Mouse (Mus musculus) right cerebral cortex, postnatal 36 days (tissue): Measurements from ENCODE around the gene Bri3bp.
A peak's percentile ranks its signal among the peaks of the same experiment; 100 is the strongest.
"Not testable (repeated sequence)": the region's sequence is repeated elsewhere in the genome, so short reads cannot be mapped to it uniquely, and the experiment has no call there.

Experiments used
- DNase-seq, 2 experiments: peaks; one replicate each; pipeline ENCODE4 v3.0.0; 2022; ENCODE audit warnings: low spot score in 2 of 2, mixed read lengths in 1 of 2

The Bri3bp gene

GRCm38 (mm10) chr5:125409348-125410090 lies 31.8 kb upstream of the Bri3bp start:
- DNase-seq: no peak

- DNase-seq: peak; percentile 52 to 54
Measured at GRCm38 (mm10) chr5:125411972-125412530, 29.3 kb upstream of the Bri3bp start.

- DNase-seq: not testable (repeated sequence)
Measured at GRCm38 (mm10) chr5:125412536-125412935, 28.8 kb upstream of the Bri3bp start.

- DNase-seq: no peak
Measured at GRCm38 (mm10) chr5:125413763-125414162, 27.6 kb upstream of the Bri3bp start.

GRCm38 (mm10) chr5:125416183-125416582 lies 25.2 kb upstream of the Bri3bp start:
- no peak for DNase-seq

- no peak for DNase-seq
Measured at GRCm38 (mm10) chr5:125418636-125419035, 22.7 kb upstream of the Bri3bp start.

- DNase-seq: no peak
Measured at GRCm38 (mm10) chr5:125419124-125419523, 22.2 kb upstream of the Bri3bp start.

GRCm38 (mm10) chr5:125425698-125426276 lies 15.6 kb upstream of the Bri3bp start:
- DNase-seq: no peak

- DNase-seq: no peak
Measured at GRCm38 (mm10) chr5:125426343-125426742, 15.0 kb upstream of the Bri3bp start.

- DNase-seq: not testable (repeated sequence)
Measured at GRCm38 (mm10) chr5:125432324-125432723, 9.0 kb upstream of the Bri3bp start.

- DNase-seq: peak; percentile 89
Measured at GRCm38 (mm10) chr5:125433793-125434337, 7.5 kb upstream of the Bri3bp start, which contains the start of gene Dhx37. Gene Dhx37 (minus strand): TSS chr5:125434121.

- not testable (repeated sequence) for DNase-seq
Measured at GRCm38 (mm10) chr5:125434347-125434746, 7.0 kb upstream of the Bri3bp start.

- no peak for DNase-seq
Measured at GRCm38 (mm10) chr5:125440583-125441233, 660 bp upstream of the Bri3bp start.

GRCm38 (mm10) chr5:125442136-125442995 lies 998 bp downstream of the Bri3bp start:
- DNase-seq: no peak

GRCm38 (mm10) chr5:125443335-125443734 lies 2.0 kb downstream of the Bri3bp start:
- DNase-seq: no peak

GRCm38 (mm10) chr5:125443915-125444314 lies 2.5 kb downstream of the Bri3bp start:
- DNase-seq: no peak

GRCm38 (mm10) chr5:125444554-125444953 lies 3.2 kb downstream of the Bri3bp start:
- DNase-seq: no peak

GRCm38 (mm10) chr5:125446344-125446743 lies 5.0 kb downstream of the Bri3bp start:
- DNase-seq: peak in 1 of 2 experiments; percentile 34

- no peak for DNase-seq
Measured at GRCm38 (mm10) chr5:125448026-125448425, 6.7 kb downstream of the Bri3bp start.

GRCm38 (mm10) chr5:125448631-125449030 lies 7.3 kb downstream of the Bri3bp start:
- DNase-seq: no peak

GRCm38 (mm10) chr5:125449306-125449705 lies 7.9 kb downstream of the Bri3bp start:
- DNase-seq: peak; percentile 30 to 73
